Mouse (Mus musculus): ENCODE results near the gene Gm8857. TPM values are rescaled to one million over a fixed set of nuclear protein-coding genes. Genes with fewer than 3 reads are reported as not detected.
"Not testable (repeated sequence)": the region's sequence is repeated elsewhere in the genome, so short reads cannot be mapped to it uniquely, and the experiment has no call there.

The Gm8857 gene
- polyA plus RNA-seq (2014; fragmentation: Nextera tagmentation; extraction: Ambion mirVana) = not detected in 2 replicates

DNA sequence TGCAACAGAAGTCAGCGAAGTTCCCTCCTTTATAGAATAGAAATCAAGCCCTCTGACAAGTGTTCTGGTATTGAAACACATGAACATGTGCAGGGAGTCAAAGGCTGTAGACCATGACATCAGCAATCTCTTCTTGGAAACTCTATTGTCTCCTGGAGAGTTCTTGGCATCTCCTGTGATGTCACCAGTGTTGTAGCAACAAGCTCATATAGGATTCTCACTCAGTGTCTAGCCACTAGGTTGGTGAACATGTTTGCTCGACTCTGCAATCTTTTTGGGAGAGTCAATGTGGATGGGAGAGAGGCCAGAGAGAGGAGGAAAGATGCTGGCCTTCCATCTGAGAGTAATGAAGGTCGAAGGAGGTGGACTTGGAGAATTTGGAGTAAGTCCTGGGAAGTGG is at the start of gene Gm8857, which contains the start of gene Gm8871:
TSS of gene Gm8857 (plus strand) at position 303 of the 400 bp plus-strand sequence.
TSS of gene Gm8871 (plus strand) at position 301 of the 400 bp plus-strand sequence.
- not testable (repeated sequence) for H3K9ac ChIP-seq (ENCODE audit: low read depth, low read length); H3K4me3 ChIP-seq (ENCODE audit: low read depth, low read length); H3K9me3 ChIP-seq (ENCODE audit: control insufficient read depth, low read length); ATAC-seq (replicated peaks; ENCODE audit: low FRiP score); H3K27me3 ChIP-seq (replicated peaks; ENCODE audit: control insufficient read depth, insufficient read depth, low read length); H3K36me3 ChIP-seq (ENCODE audit: control insufficient read depth, insufficient read depth, low read length); DNase-seq (ENCODE audit: low spot score); H3K27ac ChIP-seq (ENCODE audit: low read depth, low read length); H3K4me2 ChIP-seq; H3K4me1 ChIP-seq (replicated peaks; ENCODE audit: control insufficient read depth, insufficient read depth, low read length)
- 40% methylated on average over 2 of the region's 3 CpGs for WGBS

- not testable (repeated sequence) for H3K36me3 ChIP-seq (ENCODE audit: control insufficient read depth, insufficient read depth, low read length); H3K9ac ChIP-seq (ENCODE audit: low read depth, low read length); H3K27ac ChIP-seq (ENCODE audit: low read depth, low read length); H3K4me1 ChIP-seq (replicated peaks; ENCODE audit: control insufficient read depth, insufficient read depth, low read length); H3K4me2 ChIP-seq; DNase-seq (ENCODE audit: low spot score); H3K9me3 ChIP-seq (ENCODE audit: control insufficient read depth, low read length); H3K27me3 ChIP-seq (replicated peaks; ENCODE audit: control insufficient read depth, insufficient read depth, low read length); H3K4me3 ChIP-seq (ENCODE audit: low read depth, low read length); ATAC-seq (replicated peaks; ENCODE audit: low FRiP score)
- WGBS = 60% methylated on average over 1 of the region's 2 CpGs
Measured at GRCm38 (mm10) chr5:10953512-10953911, 5.9 kb downstream of the Gm8857 start.

DNA sequence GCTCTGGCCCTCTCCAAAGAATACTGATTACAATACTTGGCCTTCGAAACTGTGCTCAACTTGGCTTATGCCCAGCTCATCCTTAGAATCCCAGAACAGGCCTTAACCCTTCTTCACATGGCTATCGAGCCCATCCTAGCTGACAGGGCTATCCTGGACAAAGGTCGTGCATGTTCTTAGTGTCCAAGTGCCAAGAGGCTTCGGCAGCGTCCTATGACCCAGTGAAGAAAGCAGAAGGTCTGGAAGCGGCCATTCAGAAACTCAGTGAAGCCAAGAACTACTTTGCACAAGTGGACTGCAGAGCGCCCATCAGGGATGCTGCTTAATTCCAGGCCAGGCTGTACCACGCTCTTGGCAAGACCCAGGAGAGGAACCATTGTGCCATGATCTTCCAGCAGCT is 10.4 kb downstream of the Gm8857 start:
- 88% methylated on average over 4 of the region's 8 CpGs for WGBS
- not testable (repeated sequence) for H3K27me3 ChIP-seq (replicated peaks; ENCODE audit: control insufficient read depth, insufficient read depth, low read length); H3K9ac ChIP-seq (ENCODE audit: low read depth, low read length); H3K27ac ChIP-seq (ENCODE audit: low read depth, low read length); H3K9me3 ChIP-seq (ENCODE audit: control insufficient read depth, low read length); H3K4me1 ChIP-seq (replicated peaks; ENCODE audit: control insufficient read depth, insufficient read depth, low read length); DNase-seq (ENCODE audit: low spot score); H3K4me2 ChIP-seq; H3K36me3 ChIP-seq (ENCODE audit: control insufficient read depth, insufficient read depth, low read length); ATAC-seq (replicated peaks; ENCODE audit: low FRiP score); H3K4me3 ChIP-seq (ENCODE audit: low read depth, low read length)

Other genes starting within 250 kb of the Gm8857 start
- not detected in 2 replicates for gene Gm8871, start within 50 bp of the Gm8857 start, polyA plus RNA-seq (2014; fragmentation: Nextera tagmentation; extraction: Ambion mirVana)
- gene Gm8879, start 179.8 kb downstream of the Gm8857 start, polyA plus RNA-seq (2014; fragmentation: Nextera tagmentation; extraction: Ambion mirVana) = not detected in 2 replicates
- not detected in 2 replicates for gene Gm5861, start 235.3 kb downstream of the Gm8857 start, polyA plus RNA-seq (2014; fragmentation: Nextera tagmentation; extraction: Ambion mirVana)